ENCODE assay signal across 26 mouse cellular contexts in genomic region chr14:105385119-105385518, GRCm38 (mm10).
"Had no signal": no experiment of that assay in that cellular context is flagged by ENCODE, and none has a peak within 500 bp of the region (broad histone marks: within the 10 kb centered on the region; RNA-seq: fewer than 3 reads in every experiment).

No protein-coding gene starts in this region.

- H3K4me2 ChIP-seq: embryonic facial prominence, embryonic 12.5 days; embryonic facial prominence, embryonic 13.5 days; embryonic facial prominence, embryonic 15.5 days; forebrain, embryonic 12.5 days; forebrain, embryonic 13.5 days; forebrain, embryonic 15.5 days had no signal

- DNase-seq: cerebellum, adult 8-10 months; cerebellum, adult 9-10 months; cerebellum, adult 9-11 months; cerebellum, postnatal 10 days; cerebellum, postnatal 14 days; cerebellum, postnatal 25 days; cerebellum, postnatal 36 days; embryo, embryonic 11 days; forebrain, postnatal 0 days; gastrocnemius, adult 2 months; gastrocnemius, postnatal 10 days; gastrocnemius, postnatal 14 days; gastrocnemius, postnatal 25 days; gastrocnemius, postnatal 36 days; heart, adult 11 months; heart, adult 18-20 months; heart, adult 2 months had no signal

- H3K36me3 ChIP-seq: embryonic facial prominence, embryonic 10.5 days; embryonic facial prominence, embryonic 12.5 days; embryonic facial prominence, embryonic 13.5 days; embryonic facial prominence, embryonic 15.5 days; forebrain, embryonic 10.5 days; forebrain, embryonic 12.5 days; forebrain, embryonic 15.5 days had no signal

- H3K4me3 ChIP-seq: embryonic facial prominence, embryonic 10.5 days; embryonic facial prominence, embryonic 12.5 days; embryonic facial prominence, embryonic 13.5 days; embryonic facial prominence, embryonic 15.5 days; erythroblast, embryonic 14.5 days; forebrain, embryonic 10.5 days; forebrain, embryonic 12.5 days; forebrain, embryonic 13.5 days; forebrain, embryonic 15.5 days; gastrocnemius, adult 2 months; heart, adult 2 months had no signal

- H3K27me3 ChIP-seq: embryonic facial prominence, embryonic 12.5 days; embryonic facial prominence, embryonic 13.5 days; embryonic facial prominence, embryonic 15.5 days; forebrain, embryonic 12.5 days; forebrain, embryonic 13.5 days; forebrain, embryonic 15.5 days had no signal
